Mouse (Mus musculus) small intestine, adult 2 months (tissue): Measurements from ENCODE around the gene Olfr170.
"Not testable (repeated sequence)": the region's sequence is repeated elsewhere in the genome, so short reads cannot be mapped to it uniquely, and the experiment has no call there.

Experiments
- CTCF ChIP-seq: fragments of 200-500 bp; IDR thresholded peaks from 2 replicates; pipeline ENCODE4 v1.5.1; 2012; ENCODE audit warnings: low read depth, mild to moderate bottlenecking, control low read depth, inconsistent platforms, low read length, moderate library complexity, mixed read lengths; ENCODE audit not compliant: insufficient replicate concordance, insufficient read length; ENCODE audit errors: extremely low read depth
- POLR2A ChIP-seq: fragments of 200-500 bp; IDR thresholded peaks from 2 replicates; pipeline ENCODE4 v1.6.1; 2012; ENCODE audit warnings: low read depth, mild to moderate bottlenecking, control low read depth, inconsistent platforms, low read length, moderate library complexity

GRCm38 (mm10) chr16:19611782-19612181 is at the start of gene Olfr170:
- TF ChIP-seq CTCF, POLR2A: not testable (repeated sequence)
